Mouse (Mus musculus): ENCODE results near the gene Smim26. TPM values are rescaled to one million over a fixed set of nuclear protein-coding genes. Genes with fewer than 3 reads are reported as not detected.
"Not testable (repeated sequence)": the region's sequence is repeated elsewhere in the genome, so short reads cannot be mapped to it uniquely, and the experiment has no call there.

Smim26 gene
- polyA plus RNA-seq, 1 experiment from 2014 or later: 39.0 TPM

DNA sequence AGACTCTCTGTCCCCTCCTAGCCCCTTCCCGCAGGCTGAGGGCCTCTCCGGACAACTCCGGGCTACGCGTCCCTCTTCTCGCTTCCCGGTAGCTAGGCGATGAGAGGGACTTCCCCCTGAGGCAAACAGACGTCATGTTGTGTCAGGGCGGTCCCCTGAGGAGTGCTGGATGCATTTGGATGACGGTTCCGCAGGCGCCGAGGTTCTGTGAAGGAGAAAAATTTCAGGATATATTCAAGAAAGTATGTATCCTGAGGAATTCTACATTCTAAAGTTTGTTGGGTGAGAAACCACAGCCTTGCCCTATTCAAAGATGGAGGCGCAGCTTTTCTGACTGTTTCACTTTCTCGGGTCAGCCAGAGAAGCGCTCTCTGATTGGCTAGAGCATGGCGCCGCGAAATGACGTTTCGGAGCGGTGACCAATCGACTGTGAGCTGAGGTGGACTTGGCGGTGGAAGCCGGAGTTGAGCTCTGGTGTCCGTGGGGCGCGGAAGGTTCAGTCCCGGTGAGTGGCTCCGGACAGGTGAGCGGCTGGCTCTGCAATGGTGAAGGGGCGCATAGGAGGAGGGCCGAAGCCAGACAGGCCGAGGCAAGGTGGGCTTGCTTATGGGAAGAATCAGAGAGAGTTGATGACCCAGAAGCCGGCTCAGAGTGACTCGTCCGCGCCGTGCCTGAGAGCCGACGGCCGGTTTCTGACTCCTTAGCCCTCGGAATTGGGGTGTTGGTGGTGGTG lies 37.9 kb upstream of the Smim26 start, which contains the start of gene Sec23b:
Sec23b (plus strand) TSS at position 410 of the 733 bp plus-strand sequence.
- H3K27me3 ChIP-seq (ENCODE audit: control insufficient read depth, insufficient read depth, low read length): no peaks in the 10 kb centered on the region
- peak within 1 kb of the TSS; percentile 88 for H3K4me3 ChIP-seq (replicated peaks; ENCODE audit: low read length)
- no peaks in the 10 kb centered on the region for H3K9me3 ChIP-seq (replicated peaks; ENCODE audit: control insufficient read depth, low read length)
- peak within 1 kb of the TSS; percentile 71 for H3K4me2 ChIP-seq (ENCODE audit: low read depth, low read length)
- H3K9ac ChIP-seq (ENCODE audit: low read length): peak within 1 kb of the TSS; percentile 87
- ATAC-seq (ENCODE audit: insufficient read depth, low FRiP score): peak; percentile 98
- under 1% methylated on average over 44 of the region's 44 CpGs for WGBS
- peaks cover 6% of the 10 kb centered on the region for H3K4me1 ChIP-seq (ENCODE audit: control insufficient read depth, insufficient read depth, low read length)
- peak within 1 kb of the TSS; percentile 96 for H3K27ac ChIP-seq (ENCODE audit: low read length)
- peaks cover 5% of the 10 kb centered on the region; the same call in 1 of the 2 replicates for H3K36me3 ChIP-seq (ENCODE audit: control insufficient read depth, insufficient read depth, low read length)

DNA sequence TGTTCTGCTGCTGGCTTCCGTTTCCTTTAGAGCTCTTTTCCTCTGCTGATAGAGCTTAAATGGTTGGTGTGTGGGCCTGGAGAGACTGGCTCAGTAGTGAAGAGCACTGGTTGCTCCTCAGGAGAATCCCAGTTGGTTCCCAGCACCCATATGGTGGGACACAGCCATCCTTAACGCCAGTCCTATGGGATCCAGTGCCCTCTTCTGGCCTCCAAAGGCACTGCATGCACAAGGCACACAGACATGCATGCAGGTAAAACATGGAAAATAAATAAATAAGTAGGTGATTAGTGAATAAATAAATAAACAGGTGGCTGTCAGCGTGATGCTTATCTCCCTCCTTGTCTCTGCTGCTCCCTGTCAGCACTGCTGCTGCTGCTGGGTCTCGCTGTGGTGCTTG lies 5.1 kb upstream of the Smim26 start:
- Histone ChIP-seq H3K27ac (ENCODE audit: low read length) (no peak overlapping the region), H3K4me2 (ENCODE audit: low read depth, low read length) (no peak overlapping the region), H3K9ac (ENCODE audit: low read length) (no peak overlapping the region), H3K9me3 (replicated peaks; ENCODE audit: control insufficient read depth, low read length) (no peaks in the 10 kb centered on the region), H3K4me1 (ENCODE audit: control insufficient read depth, insufficient read depth, low read length) (no peaks in the 10 kb centered on the region), H3K27me3 (ENCODE audit: control insufficient read depth, insufficient read depth, low read length) (no peaks in the 10 kb centered on the region), H3K4me3 (replicated peaks; ENCODE audit: low read length) (no peak overlapping the region), H3K36me3 (ENCODE audit: control insufficient read depth, insufficient read depth, low read length) (peaks cover 34% of the 10 kb centered on the region)
- 76% methylated on average over 4 of the region's 4 CpGs for WGBS
- no peak for ATAC-seq (ENCODE audit: insufficient read depth, low FRiP score)

DNA sequence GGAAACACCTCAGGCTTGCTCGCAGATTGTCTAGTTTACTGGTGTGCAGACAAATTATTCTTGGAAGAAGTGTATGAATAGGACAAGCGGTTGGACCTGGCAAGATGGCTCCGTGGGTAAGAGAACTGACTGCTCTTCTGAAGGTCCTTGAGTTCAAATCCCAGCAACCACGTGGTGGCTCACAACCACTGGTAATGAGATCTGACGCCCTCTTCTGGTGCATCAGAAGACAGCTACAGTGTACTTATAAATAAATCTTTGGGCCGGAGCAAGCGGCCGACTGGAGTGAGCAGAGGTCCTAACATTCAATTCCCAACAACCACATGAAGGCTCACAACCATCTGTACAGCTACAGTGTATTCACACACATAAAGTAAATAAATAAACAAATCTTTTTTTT lies 818 bp upstream of the Smim26 start:
- not testable (repeated sequence) for H3K27ac ChIP-seq (ENCODE audit: low read length); H3K9ac ChIP-seq (ENCODE audit: low read length); H3K27me3 ChIP-seq (ENCODE audit: control insufficient read depth, insufficient read depth, low read length); H3K9me3 ChIP-seq (replicated peaks; ENCODE audit: control insufficient read depth, low read length); H3K4me1 ChIP-seq (ENCODE audit: control insufficient read depth, insufficient read depth, low read length); ATAC-seq (ENCODE audit: insufficient read depth, low FRiP score); H3K4me2 ChIP-seq (ENCODE audit: low read depth, low read length); H3K4me3 ChIP-seq (replicated peaks; ENCODE audit: low read length)
- 68% methylated on average over 8 of the region's 8 CpGs for WGBS
- H3K36me3 ChIP-seq (ENCODE audit: control insufficient read depth, insufficient read depth, low read length): peaks cover 14% of the 10 kb centered on the region

DNA sequence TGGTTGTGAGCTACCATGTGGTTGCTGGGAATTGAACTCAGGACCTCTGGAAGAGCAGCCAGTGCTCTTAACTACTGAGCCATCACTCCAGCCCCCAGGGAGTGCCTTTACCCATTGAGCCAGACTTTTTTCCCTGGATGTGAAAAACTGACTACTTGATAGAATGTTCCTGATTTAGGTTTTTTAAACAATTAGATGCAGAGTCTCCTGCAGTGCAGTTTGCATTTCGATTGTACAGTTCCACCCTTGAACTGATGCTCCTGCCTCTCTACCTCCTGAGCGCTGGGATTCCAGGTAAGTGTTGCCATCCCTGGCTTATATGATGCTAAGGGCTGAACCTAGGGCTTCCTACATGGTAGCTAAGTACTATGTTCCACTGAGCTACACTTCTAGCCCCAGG lies 4.2 kb downstream of the Smim26 start:
- Histone ChIP-seq H3K4me2 (ENCODE audit: low read depth, low read length) (no peak overlapping the region), H3K4me1 (ENCODE audit: control insufficient read depth, insufficient read depth, low read length) (peaks cover 7% of the 10 kb centered on the region; the same call in 1 of the 2 replicates), H3K36me3 (ENCODE audit: control insufficient read depth, insufficient read depth, low read length) (peaks cover 4% of the 10 kb centered on the region; the same call in 1 of the 2 replicates), H3K4me3 (replicated peaks; ENCODE audit: low read length) (no peak overlapping the region), H3K27ac (ENCODE audit: low read length) (no peak overlapping the region), H3K9me3 (replicated peaks; ENCODE audit: control insufficient read depth, low read length) (no peaks in the 10 kb centered on the region), H3K9ac (ENCODE audit: low read length) (no peak overlapping the region), H3K27me3 (ENCODE audit: control insufficient read depth, insufficient read depth, low read length) (no peaks in the 10 kb centered on the region)
- ATAC-seq (ENCODE audit: insufficient read depth, low FRiP score): no peak
- 72% methylated on average over 2 of the region's 2 CpGs for WGBS

DNA sequence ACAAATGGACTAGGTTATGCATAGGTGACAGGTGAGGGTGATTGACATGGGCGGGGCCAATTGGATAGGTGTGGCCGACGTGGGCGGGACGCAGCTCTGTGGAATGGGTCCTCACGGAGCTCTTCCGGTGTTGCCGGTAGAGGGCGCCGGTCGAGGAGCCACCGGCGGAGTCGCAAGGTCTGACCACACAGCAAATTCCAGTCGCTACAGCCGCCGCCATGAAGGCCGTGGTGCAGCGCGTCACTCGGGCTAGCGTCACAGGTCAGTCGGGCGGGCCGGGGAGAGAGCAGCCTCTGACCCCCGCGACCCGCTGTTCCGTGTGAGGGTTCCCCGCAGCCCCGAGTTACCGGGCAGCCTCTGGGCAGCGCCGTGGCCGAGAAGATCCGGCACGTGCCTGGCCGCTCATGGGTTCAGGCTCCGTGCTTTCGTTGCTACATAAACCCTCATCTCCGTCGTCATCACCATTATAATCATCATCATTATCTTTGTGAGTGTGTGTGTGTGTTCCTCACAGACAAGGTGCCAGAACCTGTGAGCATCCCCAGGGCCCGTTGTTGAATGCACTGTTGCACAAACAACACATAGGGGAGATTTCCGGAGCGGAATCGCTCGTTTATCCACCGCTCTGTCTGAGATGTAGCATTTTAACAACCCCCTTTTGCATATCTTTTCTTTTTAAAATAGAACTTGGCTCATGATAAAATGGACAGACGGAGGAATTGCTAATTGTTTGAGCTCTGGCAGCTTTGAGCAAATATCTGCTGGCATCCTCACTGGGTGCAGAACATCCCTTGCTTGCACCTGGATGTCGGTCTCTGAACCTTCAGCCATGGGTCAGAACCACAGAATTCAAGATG lies 6.2 kb downstream of the Smim26 start, which contains the start of gene Dtd1:
Dtd1 (plus strand) TSS at position 67 of the 857 bp plus-strand sequence.
- peak within 1 kb of the TSS; percentile 64 for H3K4me3 ChIP-seq (replicated peaks; ENCODE audit: low read length)
- WGBS: 2% methylated on average over 50 of the region's 50 CpGs
- no peak within 1 kb of the TSS for H3K27ac ChIP-seq (ENCODE audit: low read length)

DNA sequence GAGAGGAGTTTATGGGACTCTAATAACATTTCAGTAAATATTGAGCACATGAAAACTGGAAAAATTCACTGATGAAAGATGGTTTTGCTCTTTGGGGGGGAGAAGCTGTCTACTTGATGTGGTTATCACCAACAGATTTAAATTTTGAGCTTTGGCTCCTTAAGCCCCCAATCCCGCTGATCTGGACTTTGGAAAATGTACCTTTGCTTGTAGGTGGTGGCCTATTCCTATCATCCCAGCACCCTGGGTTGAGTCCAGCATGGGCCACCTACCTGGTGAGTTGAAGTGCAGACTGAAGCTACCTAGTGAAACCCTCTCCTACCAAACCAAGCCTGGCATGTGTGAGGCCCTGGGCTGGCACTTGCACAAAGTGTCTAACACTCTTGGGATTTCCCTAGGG lies 7.7 kb downstream of the Smim26 start:
- Histone ChIP-seq H3K4me1 (ENCODE audit: control insufficient read depth, insufficient read depth, low read length) (no peaks in the 10 kb centered on the region), H3K4me3 (replicated peaks; ENCODE audit: low read length) (no peak overlapping the region), H3K9me3 (replicated peaks; ENCODE audit: control insufficient read depth, low read length) (no peaks in the 10 kb centered on the region), H3K4me2 (ENCODE audit: low read depth, low read length) (no peak overlapping the region), H3K27ac (ENCODE audit: low read length) (no peak overlapping the region), H3K27me3 (ENCODE audit: control insufficient read depth, insufficient read depth, low read length) (no peaks in the 10 kb centered on the region), H3K36me3 (ENCODE audit: control insufficient read depth, insufficient read depth, low read length) (no peaks in the 10 kb centered on the region), H3K9ac (ENCODE audit: low read length) (no peak overlapping the region)
- no peak for ATAC-seq (ENCODE audit: insufficient read depth, low FRiP score)
- WGBS: 97% methylated on average over 1 of the region's 1 CpGs

More for the DNA sequence above, 6.2 kb downstream of the Smim26 start, which contains the start of gene Dtd1:
- H3K9me3 ChIP-seq (replicated peaks; ENCODE audit: control insufficient read depth, low read length): no peaks in the 10 kb centered on the region
- H3K4me2 ChIP-seq (ENCODE audit: low read depth, low read length): peak within 1 kb of the TSS; percentile 59
- H3K4me1 ChIP-seq (ENCODE audit: control insufficient read depth, insufficient read depth, low read length): no peaks in the 10 kb centered on the region
- peak; percentile 96 for ATAC-seq (ENCODE audit: insufficient read depth, low FRiP score)
- no peaks in the 10 kb centered on the region for H3K27me3 ChIP-seq (ENCODE audit: control insufficient read depth, insufficient read depth, low read length)
- H3K36me3 ChIP-seq (ENCODE audit: control insufficient read depth, insufficient read depth, low read length): peaks cover 4% of the 10 kb centered on the region; the same call in 1 of the 2 replicates
- peak within 1 kb of the TSS; percentile 85 for H3K9ac ChIP-seq (ENCODE audit: low read length)

DNA sequence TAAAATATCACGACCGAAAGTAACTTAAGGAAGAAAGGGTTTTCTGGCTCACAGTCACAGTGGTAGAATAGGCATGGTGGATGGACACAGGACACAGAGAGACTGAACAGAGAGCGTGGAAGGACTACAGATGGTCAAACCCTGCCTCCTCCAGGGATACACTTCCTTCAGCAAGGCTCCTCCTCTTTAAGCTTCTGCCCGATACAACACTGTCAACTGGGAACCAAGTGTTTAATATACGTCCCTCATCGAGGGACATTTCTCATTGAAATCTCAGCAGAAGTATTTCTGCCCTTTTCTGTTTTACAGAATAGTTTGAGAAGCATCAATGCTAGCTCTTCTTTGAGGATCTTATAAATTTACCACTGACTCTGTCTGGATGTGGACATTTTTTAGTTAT lies 20.1 kb downstream of the Smim26 start:
- Histone ChIP-seq H3K36me3 (ENCODE audit: control insufficient read depth, insufficient read depth, low read length) (no peaks in the 10 kb centered on the region), H3K27ac (ENCODE audit: low read length) (no peak overlapping the region), H3K9ac (ENCODE audit: low read length) (no peak overlapping the region), H3K4me3 (replicated peaks; ENCODE audit: low read length) (no peak overlapping the region), H3K4me1 (ENCODE audit: control insufficient read depth, insufficient read depth, low read length) (no peaks in the 10 kb centered on the region), H3K4me2 (ENCODE audit: low read depth, low read length) (no peak overlapping the region), H3K9me3 (replicated peaks; ENCODE audit: control insufficient read depth, low read length) (no peaks in the 10 kb centered on the region), H3K27me3 (ENCODE audit: control insufficient read depth, insufficient read depth, low read length) (no peaks in the 10 kb centered on the region)
- WGBS: 87% methylated on average over 6 of the region's 6 CpGs
- no peak for ATAC-seq (ENCODE audit: insufficient read depth, low FRiP score)

DNA sequence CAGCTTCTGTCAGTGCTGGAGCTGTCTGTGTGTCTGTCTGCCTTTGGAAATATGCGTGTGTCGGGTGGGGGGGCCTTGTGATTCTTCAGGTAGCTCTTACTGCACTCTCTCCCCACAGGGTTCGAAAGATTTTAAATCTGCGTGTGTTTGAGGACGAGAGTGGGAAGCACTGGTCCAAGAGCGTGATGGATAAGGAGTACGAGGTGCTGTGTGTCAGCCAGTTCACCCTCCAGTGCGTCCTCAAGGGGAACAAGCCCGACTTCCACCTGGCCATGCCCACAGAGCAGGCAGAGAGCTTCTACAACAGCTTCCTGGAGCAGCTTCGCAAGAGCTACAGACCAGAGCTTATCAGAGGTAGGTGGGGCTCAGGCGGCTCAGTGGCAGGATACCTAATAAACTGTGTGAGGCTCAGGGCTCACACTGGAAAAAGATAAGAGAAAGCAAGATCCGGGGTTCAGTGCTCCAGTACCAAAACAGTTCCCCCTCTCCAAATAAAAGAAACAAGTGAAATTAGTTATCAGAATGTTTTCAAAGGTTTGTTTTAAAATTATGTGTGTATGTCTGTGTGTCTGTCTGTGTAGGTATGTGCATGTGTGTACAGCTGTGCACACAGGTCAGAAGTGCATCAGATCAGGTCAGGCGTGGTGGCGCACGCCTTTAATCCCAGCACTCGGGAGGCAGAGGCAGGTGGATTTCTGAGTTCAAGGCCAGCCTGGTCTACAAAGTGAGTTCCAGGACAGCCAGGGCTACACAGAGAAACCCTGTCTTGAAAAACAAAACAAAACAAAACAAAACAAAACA lies 23.4 kb downstream of the Smim26 start:
- Histone ChIP-seq H3K27me3 (ENCODE audit: control insufficient read depth, insufficient read depth, low read length) (no peaks in the 10 kb centered on the region), H3K27ac (ENCODE audit: low read length) (no peak overlapping the region), H3K36me3 (ENCODE audit: control insufficient read depth, insufficient read depth, low read length) (no peaks in the 10 kb centered on the region), H3K9ac (ENCODE audit: low read length) (no peak overlapping the region), H3K9me3 (replicated peaks; ENCODE audit: control insufficient read depth, low read length) (no peaks in the 10 kb centered on the region), H3K4me1 (ENCODE audit: control insufficient read depth, insufficient read depth, low read length) (no peaks in the 10 kb centered on the region), H3K4me3 (replicated peaks; ENCODE audit: low read length) (no peak overlapping the region), H3K4me2 (ENCODE audit: low read depth, low read length) (no peak overlapping the region)
- ATAC-seq (ENCODE audit: insufficient read depth, low FRiP score): no peak
- WGBS: 75% methylated on average over 16 of the region's 16 CpGs

Measured in stomach, embryonic 16.5 days (tissue).